Mouse (Mus musculus): ENCODE measurements around the gene Pax3. TPM values are rescaled to one million over a fixed set of nuclear protein-coding genes. Genes with fewer than 3 reads are reported as not detected.

Gene Pax3
- polyA plus RNA-seq, 3 experiments from 2014 or later, result not detected

DNA sequence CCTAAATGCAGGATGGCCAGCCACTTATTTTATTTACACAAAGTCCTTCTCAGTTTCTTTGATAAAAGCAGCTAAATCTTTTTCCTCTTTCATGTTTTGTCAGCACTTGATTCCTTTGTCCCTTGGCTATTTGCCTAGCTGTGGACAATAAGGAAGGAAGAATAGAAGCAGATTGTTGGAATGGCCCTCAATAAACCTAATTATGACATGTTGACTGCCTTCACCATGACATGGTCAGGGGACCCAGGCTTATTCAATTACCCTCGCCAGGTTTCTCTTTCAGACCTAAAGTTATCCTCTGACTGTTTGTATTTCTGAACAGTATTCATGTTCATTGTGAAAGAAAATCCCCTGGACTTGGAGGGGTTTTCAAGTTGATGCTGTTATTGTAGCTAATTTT is 25.3 kb downstream of the Pax3 start:
- ATAC-seq, result no peak

DNA sequence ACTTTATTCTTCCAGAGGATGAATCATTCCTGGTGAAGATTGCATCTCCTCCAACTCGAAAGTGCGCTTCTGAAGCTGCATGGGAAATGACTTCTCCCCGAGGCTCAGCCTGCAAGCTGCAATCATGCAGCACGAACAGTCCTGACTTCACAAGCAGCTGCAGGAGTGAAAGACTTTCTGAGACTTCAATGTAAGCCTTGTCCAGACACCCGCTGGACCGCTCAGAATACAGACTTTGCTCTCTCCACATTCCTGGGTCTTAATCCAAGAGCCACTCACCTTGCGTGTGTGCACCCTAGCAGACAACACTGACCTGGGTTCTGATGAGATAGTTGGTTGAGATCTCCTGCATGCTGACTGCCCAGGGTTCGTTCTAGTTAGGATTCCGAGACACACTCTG is 26.2 kb downstream of the Pax3 start:
- no peak for ATAC-seq

DNA sequence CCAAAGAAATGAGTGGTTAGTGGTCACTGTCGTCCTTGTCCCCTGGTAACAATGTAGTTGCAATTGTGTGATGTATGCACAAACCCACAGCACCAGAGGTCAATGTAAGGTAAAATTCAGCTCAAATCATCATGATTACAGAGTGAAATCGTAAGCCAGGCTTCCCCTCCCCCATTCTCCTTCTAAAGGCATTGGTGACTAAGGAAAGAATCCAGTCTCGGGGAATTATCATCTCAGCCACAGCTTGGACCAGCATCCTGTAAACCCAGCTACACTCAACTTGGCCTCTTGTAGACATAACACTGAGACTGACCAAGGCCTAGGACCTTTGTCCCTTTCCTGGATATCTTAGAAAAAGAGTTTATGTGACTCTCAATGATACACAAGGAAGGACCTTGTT is 28.1 kb downstream of the Pax3 start:
- no peak for ATAC-seq

DNA sequence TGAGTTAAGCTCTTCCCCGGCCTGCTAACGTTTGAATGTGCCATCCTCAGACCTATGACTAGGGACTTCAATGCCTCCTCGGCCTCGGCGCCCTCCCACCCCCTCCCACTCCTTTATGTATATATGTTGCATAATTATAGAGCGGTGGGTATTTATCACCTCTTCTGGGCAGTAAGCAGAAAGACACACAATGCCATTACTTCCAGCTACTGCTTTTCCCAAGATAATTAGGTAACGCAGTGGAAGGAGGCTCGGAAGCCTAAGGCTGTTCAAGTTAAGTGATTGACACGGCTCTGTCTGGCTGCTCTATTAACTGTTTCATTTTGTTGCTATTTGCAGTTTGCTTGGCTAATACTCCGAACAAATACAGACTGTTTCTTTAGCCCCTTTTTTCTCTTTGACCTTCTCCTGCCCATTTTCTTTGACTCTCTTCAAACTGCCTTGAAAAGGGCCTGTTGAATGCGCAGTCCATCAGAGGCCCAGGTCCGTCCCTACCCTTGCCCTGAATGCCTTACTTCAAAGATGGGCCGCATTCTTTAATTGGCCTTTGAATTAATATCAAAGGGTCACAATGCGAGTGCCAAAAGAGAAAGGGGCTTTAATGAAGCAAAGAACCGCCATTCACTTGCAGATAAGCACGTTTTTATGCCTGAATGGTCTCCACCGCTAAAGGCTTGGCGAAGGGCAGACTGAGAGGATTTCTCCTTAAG is 29.2 kb downstream of the Pax3 start:
- no peak for ATAC-seq

DNA sequence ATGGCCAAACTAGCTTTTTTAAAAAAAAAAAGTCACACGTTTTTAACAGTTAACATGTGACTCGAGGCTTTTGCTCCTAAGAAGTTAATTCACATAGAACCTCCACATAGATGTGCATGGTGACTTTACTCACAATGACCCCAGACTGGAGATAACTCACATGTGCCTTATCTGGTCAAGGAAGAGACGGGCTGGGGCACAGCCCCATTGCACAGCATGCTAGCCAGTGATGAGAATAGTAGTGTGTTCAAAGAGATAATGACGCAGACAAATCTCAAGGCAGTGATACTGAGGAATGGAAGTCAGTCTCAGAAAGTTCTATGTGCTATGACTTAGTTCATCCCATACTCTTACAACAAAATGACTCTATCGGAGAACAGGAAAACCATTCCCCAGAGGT is 35.2 kb downstream of the Pax3 start:
- no peak for ATAC-seq

DNA sequence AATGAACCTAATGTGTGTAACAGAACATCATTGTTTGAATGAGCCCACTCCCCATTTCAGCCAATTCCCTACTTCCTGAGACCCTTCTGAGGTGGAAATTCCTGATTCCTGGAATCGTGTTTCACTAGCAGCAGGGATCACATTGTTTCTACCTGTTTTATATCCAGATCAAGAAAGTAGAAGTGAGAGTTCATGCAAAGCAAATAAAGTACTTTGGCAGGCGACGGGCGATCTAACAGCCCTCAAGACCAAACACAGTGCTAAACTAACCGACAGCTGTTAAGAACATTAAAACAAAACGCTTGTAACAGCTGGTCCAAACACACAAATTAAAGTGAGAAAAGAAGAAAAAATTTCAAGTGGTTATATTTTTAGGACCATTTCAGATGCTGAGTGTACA is 39.0 kb downstream of the Pax3 start:
- no peak for ATAC-seq

DNA sequence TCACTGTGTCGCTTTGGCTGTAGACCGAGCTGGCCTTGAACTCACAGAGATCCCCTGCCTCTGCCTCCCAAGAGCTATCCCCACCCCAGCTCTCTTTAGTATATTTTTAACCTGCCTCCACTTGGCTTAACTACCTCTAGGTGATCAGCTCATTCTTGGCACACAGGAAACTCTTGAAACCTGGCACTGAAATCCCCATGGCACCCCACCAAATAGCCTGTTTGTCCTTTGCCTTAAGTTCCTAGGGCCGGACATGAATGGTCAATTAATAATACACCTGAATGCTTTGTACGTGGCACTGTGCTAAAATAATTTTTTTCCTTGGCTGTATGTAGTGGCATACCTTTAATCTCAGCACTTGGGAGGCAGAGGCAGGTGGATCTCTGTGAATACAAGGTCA is 41.1 kb downstream of the Pax3 start:
- ATAC-seq, result no peak

DNA sequence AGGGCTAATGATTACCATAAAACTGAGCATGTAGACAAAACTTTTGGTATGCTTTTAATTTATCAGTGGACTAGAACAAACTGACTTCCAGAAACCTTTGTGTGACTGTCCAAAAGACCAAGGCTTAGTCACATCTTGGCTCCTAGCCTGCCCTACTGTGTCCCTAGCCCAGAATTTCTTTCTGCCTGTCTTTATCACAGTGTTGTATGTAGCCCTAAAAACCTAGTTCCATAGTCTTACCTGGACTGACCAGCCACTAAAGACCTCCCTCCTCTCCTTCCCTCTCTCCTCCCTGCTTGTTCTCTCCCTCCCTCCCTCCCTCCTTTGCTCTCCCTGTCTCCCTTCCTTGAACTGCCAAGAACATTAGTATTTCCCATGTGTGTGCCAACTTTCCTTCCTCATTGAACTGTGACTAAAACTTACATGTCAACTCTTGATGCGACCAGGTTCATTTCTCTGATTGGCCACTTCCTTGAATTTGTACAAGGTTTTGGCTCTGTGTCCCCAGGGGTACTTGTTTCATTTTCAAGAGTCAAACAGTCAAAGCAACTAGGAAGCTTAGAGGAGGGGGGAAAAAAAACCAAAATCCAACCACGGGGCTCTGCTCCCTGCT is 48.8 kb downstream of the Pax3 start:
- ATAC-seq, result no peak

DNA sequence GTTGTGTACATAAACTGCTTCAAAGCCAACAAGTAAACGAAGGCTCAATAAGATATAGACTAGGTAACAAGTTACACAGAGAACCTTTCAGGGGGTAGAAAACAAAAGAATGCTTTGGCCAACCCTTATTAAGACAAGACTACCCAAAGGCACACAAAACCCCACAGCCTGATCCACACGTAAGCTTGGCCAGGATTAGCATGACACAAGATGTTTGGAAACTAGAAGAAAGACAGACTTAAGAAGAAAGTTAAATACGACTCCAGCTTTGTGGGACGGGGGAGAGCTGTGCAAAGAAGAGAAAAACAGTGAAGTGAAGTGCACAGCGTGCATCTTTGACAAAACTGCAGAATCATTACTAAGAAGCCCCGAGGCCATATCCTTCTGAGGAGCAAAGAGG is 53.5 kb downstream of the Pax3 start:
- ATAC-seq, result no peak

DNA sequence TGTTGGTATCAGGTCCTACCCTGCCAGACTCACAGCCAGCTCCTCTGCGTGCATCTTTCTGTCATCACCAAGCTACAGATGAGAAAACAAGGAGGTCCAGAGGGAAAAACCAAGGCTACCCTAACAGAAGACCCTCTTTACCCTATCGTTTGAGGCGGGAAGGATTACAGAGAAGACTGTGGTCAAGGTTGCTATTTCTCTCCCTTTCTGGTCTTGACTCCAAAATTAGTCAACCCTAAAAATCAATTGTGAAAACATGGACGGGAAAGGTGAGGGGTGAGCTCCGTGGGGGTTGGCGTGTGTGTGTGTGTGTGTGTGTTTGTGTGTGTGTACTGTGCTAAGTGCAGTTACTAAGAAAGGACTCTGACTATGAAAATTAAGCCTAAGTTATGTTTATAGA is 54.0 kb downstream of the Pax3 start:
- ATAC-seq, result no peak

DNA sequence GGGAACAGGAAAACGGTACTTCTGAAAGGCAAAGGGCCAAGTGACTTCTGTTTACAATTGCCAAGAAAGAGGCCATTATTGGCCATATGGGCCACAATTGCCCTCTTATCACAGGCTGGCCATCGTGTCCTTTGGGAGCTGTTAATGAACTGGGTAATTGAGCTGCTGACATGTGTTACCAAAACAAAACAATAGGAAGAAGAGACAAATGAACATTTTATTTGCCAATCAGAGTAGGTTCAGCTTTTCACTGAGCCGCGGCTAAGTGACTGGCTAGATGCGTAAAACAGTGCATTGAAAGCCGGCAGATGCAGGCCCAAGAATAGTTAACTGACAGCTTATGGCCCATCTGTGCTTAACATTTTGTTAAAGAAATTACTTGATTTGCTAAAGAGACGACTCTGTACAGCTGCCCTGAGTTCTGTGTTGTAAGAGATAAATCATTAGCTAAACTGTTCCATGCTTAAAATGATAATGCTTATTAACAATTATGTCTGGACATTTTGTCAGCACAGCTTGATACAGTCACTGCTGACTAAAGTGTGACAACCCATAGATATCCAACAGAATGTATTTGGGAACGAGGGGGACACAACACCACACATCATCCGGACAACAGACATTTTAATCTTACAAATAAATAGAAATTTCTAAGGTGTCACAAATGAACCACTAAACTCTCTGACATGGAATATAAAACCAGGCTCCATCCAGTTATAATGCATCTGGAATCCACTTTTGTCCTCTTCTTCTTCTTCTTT is 55.0 kb downstream of the Pax3 start:
- ATAC-seq, result no peak

DNA sequence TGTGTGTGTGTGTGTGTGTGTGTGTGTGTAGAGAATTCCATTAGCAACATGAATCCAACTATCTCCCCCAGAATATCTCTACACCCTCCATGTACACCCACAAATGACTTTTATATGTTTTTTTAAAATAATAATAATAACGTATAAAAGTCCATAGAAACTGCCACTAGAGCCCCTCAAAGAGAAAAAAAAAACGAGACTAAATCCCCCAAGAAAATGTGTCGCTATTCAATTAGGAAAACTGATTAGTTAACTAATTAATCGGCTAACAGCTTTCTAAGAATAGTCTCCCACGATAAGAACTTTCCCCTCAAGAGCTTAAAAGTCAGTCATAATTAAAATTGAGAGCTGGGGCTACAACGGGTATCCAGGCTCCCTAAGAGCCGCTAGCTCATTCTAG is 55.6 kb downstream of the Pax3 start:
- no peak for ATAC-seq

DNA sequence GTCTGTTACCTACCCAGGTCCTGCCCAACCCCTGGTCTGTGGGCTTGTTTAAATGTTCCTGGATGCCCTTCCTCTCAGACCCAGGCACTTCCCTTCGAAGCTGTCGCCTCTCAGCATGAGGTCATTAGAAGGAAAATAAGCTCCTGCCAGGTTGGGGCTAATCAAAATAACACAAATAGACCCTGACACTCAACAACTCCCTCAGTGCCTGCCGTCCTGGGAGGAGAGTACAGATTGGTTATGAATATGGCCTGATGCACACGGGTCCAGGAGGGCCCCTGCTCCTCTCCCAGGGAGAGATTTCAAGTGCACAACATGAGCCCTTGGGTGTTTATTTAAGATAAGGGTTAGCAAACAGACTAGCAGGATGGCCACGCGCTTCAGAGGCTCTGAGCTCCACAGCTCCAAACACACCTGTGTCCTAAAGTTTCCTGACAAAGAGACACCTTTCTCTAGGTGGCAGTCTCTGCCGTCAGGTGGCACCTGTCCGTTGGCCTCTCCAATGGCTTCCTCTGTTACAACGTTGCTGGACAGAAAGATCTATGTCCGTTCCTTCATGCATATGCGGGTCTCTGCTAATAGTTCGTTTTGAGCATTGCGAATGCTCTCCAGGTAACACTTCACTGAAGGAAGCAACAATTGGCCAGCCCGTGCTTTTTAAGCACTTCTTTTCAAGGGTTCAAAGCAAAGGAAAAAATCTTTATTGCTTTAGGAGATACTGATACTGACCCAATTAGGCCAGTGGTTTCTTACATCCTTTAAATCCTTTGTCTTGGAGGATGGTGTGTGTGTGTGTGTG is 56.2 kb downstream of the Pax3 start:
- ATAC-seq, result no peak

DNA sequence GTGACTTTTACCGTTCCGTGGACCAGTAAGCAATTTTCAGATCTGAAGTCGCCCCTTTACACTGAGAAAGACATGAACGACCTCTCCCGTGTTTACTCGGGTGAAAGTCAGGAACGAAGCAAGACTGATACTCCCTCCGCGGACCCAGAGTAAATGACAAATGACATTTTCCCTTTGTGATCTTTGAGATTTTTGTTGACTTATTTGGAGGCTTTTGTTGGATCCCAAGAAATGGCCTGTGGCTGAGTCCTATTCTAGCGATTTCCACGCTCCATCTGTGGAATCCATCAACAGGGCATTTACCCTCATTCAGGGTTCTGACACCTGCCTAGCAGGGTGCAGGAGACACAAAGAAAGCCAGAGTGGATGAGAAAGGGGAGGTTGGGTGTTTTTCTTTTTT is 57.6 kb downstream of the Pax3 start:
- ATAC-seq, result no peak

DNA sequence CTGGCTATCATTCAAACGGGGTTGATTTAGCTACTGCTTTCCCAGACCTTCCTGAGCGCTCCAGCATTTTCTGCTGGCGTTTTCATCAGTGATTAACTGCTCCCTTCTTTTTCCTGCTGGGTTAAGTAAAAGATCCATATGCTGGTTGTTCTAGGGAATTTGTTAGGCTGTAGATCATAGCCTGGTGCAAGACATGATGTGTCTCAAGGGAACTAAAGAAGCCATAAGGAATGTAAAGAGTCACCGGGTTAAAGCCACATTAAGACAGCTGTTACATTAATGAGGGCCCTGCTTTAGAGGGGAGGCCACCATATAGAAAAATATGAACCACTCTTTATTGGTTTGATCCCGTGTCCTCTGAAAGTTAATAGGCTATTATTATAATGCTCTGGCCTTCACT is 67.7 kb downstream of the Pax3 start:
- no peak for ATAC-seq

DNA sequence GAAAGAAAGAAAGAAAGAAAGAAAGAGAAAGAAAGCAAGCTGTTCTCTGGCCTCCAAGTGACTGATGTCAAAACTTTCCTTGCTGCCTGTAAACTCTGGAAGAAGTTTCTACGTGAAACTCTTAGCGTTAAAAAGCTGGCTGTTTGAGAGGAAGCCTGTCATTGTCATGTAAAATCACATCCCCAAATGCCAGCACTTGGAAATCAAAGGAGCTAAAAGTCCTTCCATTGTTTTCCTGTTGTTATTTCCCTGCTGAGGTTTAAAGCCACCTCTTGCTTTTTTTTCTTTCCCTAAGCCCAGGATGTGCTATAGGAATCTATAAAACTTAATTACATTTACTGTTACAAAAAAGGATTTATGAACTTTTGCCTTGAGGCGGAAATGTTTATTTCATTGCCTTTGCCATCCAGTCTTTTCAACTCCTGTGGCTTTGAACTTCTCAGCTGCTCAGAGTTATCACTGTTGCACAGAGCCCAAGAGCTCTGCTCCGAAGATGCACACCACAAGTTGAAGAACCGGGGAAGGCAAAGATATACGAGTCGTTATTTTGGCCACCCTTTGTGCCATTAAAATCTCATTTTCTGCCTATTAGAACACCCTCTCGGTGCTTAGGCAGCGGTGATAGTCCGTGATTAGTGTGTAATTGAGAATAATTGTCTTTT is 76.9 kb downstream of the Pax3 start:
- ATAC-seq, result no peak

DNA sequence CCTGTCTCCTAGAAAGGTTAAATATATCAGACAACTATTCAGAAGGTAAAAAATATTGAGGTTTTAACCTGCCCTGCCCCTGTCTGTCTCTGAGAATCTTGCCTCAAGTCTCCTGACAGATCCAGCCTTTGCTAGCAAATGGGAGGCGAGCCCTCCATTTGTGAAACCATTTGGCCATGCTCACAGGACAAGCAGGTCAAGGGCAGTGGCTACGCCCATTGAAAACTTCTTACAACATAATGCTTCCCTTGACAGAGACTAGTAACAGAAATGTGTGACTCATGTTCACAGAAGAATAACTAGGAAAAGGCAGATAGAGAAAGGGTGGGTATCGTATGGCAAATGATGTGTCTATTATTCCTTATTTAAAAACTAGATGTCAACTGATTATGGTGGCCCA is 80.9 kb downstream of the Pax3 start:
- ATAC-seq, result no peak

DNA sequence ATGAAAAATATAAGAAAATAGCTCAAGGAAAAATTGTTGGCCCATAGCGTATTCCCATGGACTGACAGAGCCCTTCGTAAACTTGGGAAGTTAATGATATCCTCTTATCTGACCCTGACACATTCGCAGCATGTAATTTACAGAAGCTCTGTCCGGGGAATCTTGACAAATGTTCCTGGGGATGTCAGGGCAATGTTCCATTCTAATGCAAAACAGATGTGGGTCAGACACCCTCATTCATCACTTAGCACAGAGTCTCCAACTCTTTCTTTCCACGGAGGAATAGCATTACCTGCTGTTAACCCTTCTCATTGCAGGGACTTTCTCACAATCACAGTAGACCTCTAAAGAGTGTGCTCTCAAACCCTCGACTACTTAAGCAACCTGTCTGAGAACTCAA is 86.6 kb downstream of the Pax3 start:
- ATAC-seq, result no peak

DNA sequence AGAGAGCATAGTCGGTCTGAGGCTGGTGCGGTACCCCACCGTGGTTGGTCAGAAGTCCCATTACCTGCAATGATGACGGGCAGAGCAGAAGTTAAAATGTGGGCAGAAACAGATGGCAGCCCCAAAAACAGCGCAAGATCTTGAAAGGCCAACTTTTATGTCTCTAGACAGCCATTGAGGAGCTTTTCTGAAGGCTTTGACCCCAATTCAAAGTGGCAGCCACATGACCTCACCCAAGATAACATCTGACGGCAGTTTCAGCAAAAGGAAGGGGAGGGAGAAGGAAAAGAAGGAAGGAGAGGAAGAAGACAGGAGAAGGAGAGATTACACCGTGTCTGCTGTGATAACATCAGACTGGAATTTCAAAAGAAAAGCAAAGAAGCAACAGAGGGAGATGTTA is 93.4 kb downstream of the Pax3 start:
- no peak for ATAC-seq

DNA sequence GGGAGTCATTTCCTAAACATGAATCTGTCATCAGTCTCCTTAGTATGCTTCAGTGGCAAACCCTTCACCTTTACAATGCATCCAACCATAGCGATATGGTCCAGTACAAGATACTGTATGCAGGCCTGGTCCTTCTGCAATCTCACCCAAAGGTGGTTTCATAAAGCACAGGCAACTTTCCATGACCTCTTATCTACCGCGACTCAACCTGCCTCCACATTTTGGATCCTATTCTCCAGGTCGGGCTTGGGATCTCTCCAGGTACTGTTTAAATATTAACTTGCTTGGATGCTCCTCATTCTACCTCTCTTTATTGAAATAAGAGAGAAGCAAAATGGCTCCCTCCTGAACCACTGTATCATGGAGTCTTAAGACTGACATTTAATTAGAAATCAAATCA is 103.3 kb downstream of the Pax3 start:
- ATAC-seq, result no peak

DNA sequence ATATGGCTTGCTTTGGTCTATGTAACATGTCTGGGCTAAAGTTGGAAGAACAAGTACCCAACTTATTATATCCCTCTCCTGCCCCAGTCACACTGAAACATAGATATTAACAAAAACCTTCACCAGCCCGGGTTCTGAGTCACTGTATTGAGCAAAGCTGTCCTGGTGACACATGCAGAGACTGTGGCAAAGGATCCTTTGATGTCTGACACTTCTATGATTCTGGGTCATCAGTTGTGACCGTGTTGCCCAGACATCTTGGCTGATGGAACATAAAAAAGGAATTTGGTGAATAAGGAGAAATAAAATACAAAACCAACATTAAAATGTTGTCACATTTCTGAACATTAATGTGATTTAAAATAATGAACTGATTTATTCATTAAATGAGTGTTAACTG is 108.3 kb downstream of the Pax3 start:
- ATAC-seq, result no peak

DNA sequence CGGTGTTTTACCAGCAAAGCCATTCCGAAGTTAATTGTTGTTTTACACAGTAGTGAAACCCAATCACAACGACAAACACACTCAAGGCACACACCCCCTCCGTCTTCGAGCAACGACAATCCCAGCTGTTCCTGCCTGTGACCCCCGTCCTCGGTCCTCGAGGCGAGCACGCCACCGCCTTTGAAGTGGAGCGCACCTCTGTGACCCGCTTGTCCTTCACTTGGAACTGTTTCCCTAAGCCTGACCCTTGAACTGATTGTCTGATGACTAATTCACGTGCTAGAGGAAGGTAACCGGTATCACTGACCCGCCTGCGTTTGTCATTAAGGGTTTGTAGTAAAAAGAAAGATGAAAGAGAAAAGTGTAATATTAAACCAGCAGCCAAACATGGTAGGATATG is 115.2 kb downstream of the Pax3 start:
- ATAC-seq, result no peak

DNA sequence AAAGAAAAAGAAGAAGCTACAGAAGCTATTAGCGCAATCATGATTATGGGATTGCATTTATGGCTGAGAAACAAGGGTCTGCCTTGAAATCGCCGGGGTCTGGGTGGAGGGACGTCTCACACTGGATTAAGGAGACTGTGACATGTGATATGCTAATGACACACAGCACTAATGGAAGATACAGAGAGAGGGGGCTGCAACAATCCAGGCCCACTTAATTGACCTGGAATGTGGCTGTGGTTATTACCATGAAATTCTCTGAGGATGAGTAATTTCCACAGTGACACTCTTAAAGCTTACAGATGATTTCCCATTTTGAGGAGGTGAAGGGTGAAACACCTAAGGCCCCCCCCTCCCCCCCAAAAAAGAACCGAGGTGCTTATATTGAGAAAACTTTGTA is 136.1 kb downstream of the Pax3 start:
- ATAC-seq, result no peak
